Mouse (Mus musculus): ENCODE measurements around the gene Hpca. TPM values are rescaled to one million over a fixed set of nuclear protein-coding genes. Genes with fewer than 3 reads are reported as not detected.

Gene Hpca
- total RNA-seq, 4 experiments from 2014 or later: 809 to 955 (median 872) TPM

Other genes starting within 250 kb of the Hpca start
- gene Trim62, start 238.5 kb downstream of the Hpca start, total RNA-seq (2022): 10 to 100 TPM; 17.4 to 20.0 (median 19.4) TPM
- 10 to 100 TPM; 48.2 to 54.6 (median 49.8) TPM for gene Azin2, start 159.6 kb downstream of the Hpca start, total RNA-seq (2022)
- gene Ak2, start 130.1 kb downstream of the Hpca start, total RNA-seq (2022): 10 to 100 TPM; 23.4 to 28.1 (median 25.2) TPM
- 10 to 100 TPM; 50.2 to 60.3 (median 52.6) TPM for gene Rnf19b, start 63.8 kb downstream of the Hpca start, total RNA-seq (2022)
- not detected for gene Tmem54, start 16.5 kb downstream of the Hpca start, total RNA-seq (2022)
- 10 to 100 TPM; 59.2 to 67.3 (median 62.3) TPM for gene Fndc5, start 15.0 kb upstream of the Hpca start, total RNA-seq (2022)
- 10 to 100 TPM; 44.1 to 52.8 (median 46.3) TPM for gene S100pbp, start 67.7 kb upstream of the Hpca start, total RNA-seq (2022)
- 10 to 100 TPM; 90.5 to 98.5 (median 96.4) TPM for gene Yars, start 67.7 kb upstream of the Hpca start, total RNA-seq (2022)
- gene C77080, start 139.4 kb upstream of the Hpca start, total RNA-seq (2022): 10 to 100 TPM; 15.2 to 22.8 (median 18.4) TPM
- 1 to 10 TPM; 1.6 to 2.7 (median 2.3) TPM for gene Sync, start 165.6 kb upstream of the Hpca start, total RNA-seq (2022)
- gene Rbbp4, start 213.3 kb upstream of the Hpca start, total RNA-seq (2022): 100 to 1,000 TPM; 123 to 128 (median 127) TPM
- gene Zbtb8os, start 213.7 kb upstream of the Hpca start, total RNA-seq (2022): 10 to 100 TPM; 28.6 to 40.7 (median 32.0) TPM